Mouse (Mus musculus) adrenal gland, adult 18-20 months (tissue): Measurements from ENCODE around the gene Gm49661. TPM values are rescaled to one million over a fixed set of nuclear protein-coding genes. Genes with fewer than 3 reads are reported as not detected.
A peak's percentile ranks its signal among the peaks of the same experiment; 100 is the strongest.

Source experiments
- DNase-seq, 2 experiments: peaks; one replicate each; pipeline ENCODE4 v3.0.0; 2021 to 2022; ENCODE audit warnings: low spot score in 2 of 2
- microRNA-seq, 2 experiments: library from miRNA; unstranded; fragments of <30 nt; microRNA quantifications; one replicate each; pipeline ENCODE4 v1.2.0; 2021; ENCODE audit warnings: borderline number of aligned reads in 2 of 2
- total RNA-seq, 2 experiments: library from RNA; stranded (reverse); gene quantifications; 1 replicate in 1 of 2; 2 replicates in 1 of 2; pipeline ENCODE4 v1.2.3; 2021

Gene Gm49661
- total RNA-seq, 2 experiments from 2014 or later = 1.9 TPM

DNA sequence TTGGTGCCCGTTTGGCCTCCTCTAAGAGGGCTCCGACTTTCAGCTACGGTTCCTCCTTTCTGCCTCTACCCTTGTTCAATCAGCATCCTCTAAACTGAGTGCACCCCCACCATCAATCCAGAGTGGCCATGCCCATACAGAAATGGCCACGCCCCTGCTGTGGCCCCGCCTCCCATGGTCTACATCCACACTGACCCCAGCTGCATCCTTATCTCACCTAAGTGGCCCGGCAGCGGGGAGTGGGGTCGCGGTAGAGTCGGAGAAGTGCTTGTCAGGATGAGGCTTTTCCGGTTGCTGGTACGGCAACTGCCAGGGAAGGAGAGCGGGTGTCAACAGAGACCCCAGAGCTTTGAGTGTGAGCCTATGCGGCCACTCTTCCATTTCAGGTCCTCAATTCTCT lies 33.7 kb downstream of the Gm49661 start:
- no peak for DNase-seq

DNA sequence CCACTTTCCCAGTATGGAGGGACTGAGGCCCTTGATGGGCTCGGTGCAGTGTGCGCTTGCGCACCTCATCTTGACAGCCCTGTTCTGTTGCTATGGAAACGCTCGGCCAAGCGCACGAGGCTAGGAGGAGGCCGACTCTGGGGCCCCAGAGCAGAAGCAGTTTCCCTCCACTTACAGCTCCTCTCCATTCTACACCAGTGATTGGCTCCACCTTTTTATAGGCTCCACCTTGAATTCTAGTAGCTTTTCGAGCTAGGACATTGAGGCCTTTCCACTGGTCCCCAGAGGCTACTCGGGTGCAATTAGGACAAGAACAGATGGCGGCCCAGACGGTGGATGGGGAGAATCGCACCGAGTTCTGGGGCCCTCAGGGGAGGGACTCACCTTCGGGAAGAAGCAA lies 34.4 kb downstream of the Gm49661 start:
- no peak for DNase-seq

DNA sequence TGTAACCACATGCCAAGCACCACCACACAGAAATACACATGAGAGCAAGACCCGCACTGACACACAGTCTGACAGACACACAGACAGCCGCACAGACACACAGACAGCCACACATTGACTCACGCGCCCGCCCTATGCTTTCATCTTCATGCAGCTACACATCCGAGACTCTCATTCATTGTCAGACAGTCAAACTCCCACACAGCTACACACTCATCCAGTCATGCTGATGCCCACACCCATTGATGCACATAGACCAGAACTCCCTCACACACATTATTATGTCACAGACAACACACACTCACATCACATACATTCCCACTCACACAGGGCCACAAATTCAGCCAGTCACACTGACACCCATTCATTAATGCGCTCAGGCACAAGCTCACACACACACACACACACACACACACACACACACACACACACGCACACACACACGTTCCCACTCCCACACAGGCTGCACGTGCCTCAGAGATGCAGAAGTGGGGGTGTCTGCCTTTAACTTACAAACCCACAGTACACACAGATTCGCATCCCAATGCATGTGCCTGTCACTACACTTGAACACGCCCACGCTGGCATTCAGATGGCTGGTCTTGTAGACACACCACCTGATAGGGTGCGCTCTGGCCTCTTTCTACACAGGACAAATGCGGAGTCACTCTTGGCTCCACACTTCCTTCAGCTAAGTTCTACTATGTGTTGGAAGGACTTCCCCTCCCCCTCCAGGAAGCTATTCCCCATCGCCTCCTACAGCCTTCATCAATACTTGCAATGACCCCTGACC lies 35.3 kb downstream of the Gm49661 start:
- DNase-seq = no peak

DNA sequence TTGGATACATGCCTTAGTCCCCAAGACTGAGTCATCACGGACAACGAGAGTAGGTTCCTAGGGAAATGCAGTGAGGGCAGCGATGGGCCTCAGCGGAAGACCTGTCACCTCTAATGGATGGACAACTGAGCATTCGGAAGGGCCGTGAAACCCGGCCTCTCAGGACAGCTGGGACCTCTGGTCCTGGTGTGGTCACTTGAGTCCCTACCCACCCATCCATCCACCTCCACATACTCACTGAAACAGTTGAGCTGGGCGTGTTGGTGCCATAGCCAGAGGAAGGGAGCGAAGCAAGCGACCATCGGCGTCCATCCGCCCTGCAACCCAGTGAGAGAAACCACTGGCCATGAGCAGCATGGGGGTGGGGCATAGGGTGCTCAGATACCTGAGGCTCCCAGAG lies 38.7 kb downstream of the Gm49661 start:
- no peak for DNase-seq

DNA sequence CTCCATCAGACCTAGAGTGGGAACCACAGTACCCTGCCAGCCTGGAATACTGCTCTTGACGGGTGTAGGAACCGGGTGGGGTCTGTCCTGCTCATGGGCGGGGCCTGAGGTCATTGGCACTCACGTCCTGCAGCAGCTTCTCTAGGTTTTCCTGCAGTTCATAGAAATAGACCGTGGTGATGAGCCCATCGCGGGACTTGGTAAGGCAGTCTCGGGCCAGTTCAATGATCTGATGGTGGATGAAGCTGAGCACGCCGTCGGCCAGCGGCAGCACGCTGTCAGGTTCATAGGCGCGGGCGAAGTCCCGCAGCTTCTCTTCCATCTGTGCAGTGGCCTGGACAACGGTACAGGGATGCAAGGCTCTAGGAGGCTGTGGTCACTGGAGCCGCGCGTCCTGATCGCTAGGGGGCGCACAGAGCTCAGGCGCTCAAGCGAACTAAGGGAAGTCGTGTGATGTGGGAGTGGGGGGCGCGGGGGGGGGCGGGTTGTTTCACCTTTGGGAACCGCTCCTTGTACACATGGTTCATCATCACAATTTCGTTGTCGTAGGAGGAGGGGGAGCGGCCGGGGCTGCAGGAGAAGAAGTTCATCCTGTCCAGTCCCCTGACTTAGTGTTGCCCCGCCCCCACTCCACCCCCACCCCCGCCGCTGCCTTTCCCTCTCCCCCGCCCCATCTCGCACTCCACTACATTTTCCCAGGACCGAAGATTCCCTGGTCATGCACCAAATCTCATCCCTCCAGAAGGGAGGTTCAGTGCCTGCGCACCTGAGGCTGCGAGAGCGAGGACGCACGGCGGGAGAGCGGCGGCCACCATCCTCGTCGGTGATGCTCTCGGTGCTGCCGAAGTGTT lies 40.6 kb downstream of the Gm49661 start:
- peak; percentile 67 to 70 for DNase-seq

GRCm38 (mm10) chr8:84927513-84927912 lies 41.7 kb downstream of the Gm49661 start:
- DNase-seq = no peak

- DNase-seq = no peak
These were observed 43.7 kb downstream of the Gm49661 start for GRCm38 (mm10) chr8:84925557-84925956.

GRCm38 (mm10) chr8:84921596-84921995 lies 47.6 kb downstream of the Gm49661 start:
- DNase-seq = no peak

GRCm38 (mm10) chr8:84918646-84919045 lies 50.6 kb downstream of the Gm49661 start:
- DNase-seq = no peak

- no peak for DNase-seq
These were observed 51.5 kb downstream of the Gm49661 start for GRCm38 (mm10) chr8:84917781-84918180.

Small RNA genes within 50 kb of the gene (microRNA-seq; reads per million reads assigned to microRNA genes)
- gene Gm24197 = 0 to 0.61 reads per million in 2 experiments

Other genes with a start within 250 kb of the Gm49661 start
- gene G430095P16Rik, start 246.4 kb downstream of the Gm49661 start, total RNA-seq = under 1 TPM; 0.45 to 0.76 TPM
- gene Nfix, start 169.1 kb downstream of the Gm49661 start, total RNA-seq = 100 to 1,000 TPM in 1 of 2 experiments, 10 to 100 TPM in 1; 92.2 to 127 TPM
- gene Dand5, start 146.6 kb downstream of the Gm49661 start, total RNA-seq = 10 to 100 TPM; 10.6 to 10.8 TPM
- gene Gadd45gip1, start 137.9 kb downstream of the Gm49661 start, total RNA-seq = 10 to 100 TPM; 62.0 to 71.1 TPM
- gene Rad23a, start 128.8 kb downstream of the Gm49661 start, total RNA-seq = 100 to 1,000 TPM; 109 to 113 TPM
- 100 to 1,000 TPM; 606 to 686 TPM for gene Calr, start 122.5 kb downstream of the Gm49661 start, total RNA-seq
- 10 to 100 TPM; 58.8 to 69.6 TPM for gene Farsa, start 112.4 kb downstream of the Gm49661 start, total RNA-seq
- 1 to 10 TPM; 6.9 to 9.4 TPM for gene Syce2, start 97.3 kb downstream of the Gm49661 start, total RNA-seq
- 10 to 100 TPM; 52.4 to 56.5 TPM for gene Gcdh, start 75.5 kb downstream of the Gm49661 start, total RNA-seq
- gene Klf1, start 67.5 kb downstream of the Gm49661 start, total RNA-seq = not detected
- 10 to 100 TPM; 11.2 to 12.5 TPM for gene Dnase2a, start 60.9 kb downstream of the Gm49661 start, total RNA-seq
- 1 to 10 TPM; 2.1 to 3.1 TPM for gene Mast1, start 32.1 kb downstream of the Gm49661 start, total RNA-seq
- gene Rtbdn, start 22.4 kb downstream of the Gm49661 start, total RNA-seq = under 1 TPM in 1 of 2 experiments, not detected in 1; 0.16 TPM
- gene Prdx2, start 154 bp upstream of the Gm49661 start, total RNA-seq = 100 to 1,000 TPM; 740 to 761 TPM
- 100 to 1,000 TPM in 1 of 2 experiments, 10 to 100 TPM in 1; 80.9 to 131 TPM for gene Rnaseh2a, start 334 bp upstream of the Gm49661 start, total RNA-seq
- 10 to 100 TPM; 27.1 to 28.5 TPM for gene Junb, start 9.3 kb upstream of the Gm49661 start, total RNA-seq
- gene Hook2, start 21.2 kb upstream of the Gm49661 start, total RNA-seq = 1 to 10 TPM; 6.3 to 7.2 TPM
- gene Best2, start 45.1 kb upstream of the Gm49661 start, total RNA-seq = not detected
- 100 to 1,000 TPM in 1 of 2 experiments, 10 to 100 TPM in 1; 89.2 to 100 TPM for gene Asna1, start 55.8 kb upstream of the Gm49661 start, total RNA-seq
- 100 to 1,000 TPM; 162 to 192 TPM for gene Trir, start 57.4 kb upstream of the Gm49661 start, total RNA-seq
- gene Tnpo2, start 67.5 kb upstream of the Gm49661 start, total RNA-seq = 10 to 100 TPM; 67.8 to 80.4 TPM
- 10 to 100 TPM; 11.1 to 18.1 TPM for gene Fbxw9, start 90.6 kb upstream of the Gm49661 start, total RNA-seq
- not detected for gene Gm5741, start 98.5 kb upstream of the Gm49661 start, total RNA-seq
- gene Dhps, start 102.3 kb upstream of the Gm49661 start, total RNA-seq = 10 to 100 TPM; 25.5 to 26.4 TPM
- 10 to 100 TPM; 72.6 to 87.7 TPM for gene Wdr83os, start 111.3 kb upstream of the Gm49661 start, total RNA-seq
- gene Wdr83, start 111.9 kb upstream of the Gm49661 start, total RNA-seq = 10 to 100 TPM; 21.1 to 23.1 TPM
- gene Man2b1, start 113.8 kb upstream of the Gm49661 start, total RNA-seq = 10 to 100 TPM; 43.2 to 51.8 TPM
- gene Zfp791, start 153.7 kb upstream of the Gm49661 start, total RNA-seq = 1 to 10 TPM; 2.2 TPM
- not detected for gene Cks1brt, start 182.5 kb upstream of the Gm49661 start, total RNA-seq